ENCODE assay signal across 11 mouse cellular contexts in genomic region chr2:170330466-170330865, GRCm38 (mm10).
DNase-seq lines count a peak whose midpoint lies in the region; ATAC-seq lines count a peak whose summit lies in the region.
"Had no signal": no experiment of that assay in that cellular context is flagged by ENCODE, and none has a peak within 500 bp of the region (broad histone marks: within the 10 kb centered on the region; RNA-seq: fewer than 3 reads in every experiment).

No protein-coding gene starts in this region.

- no peaks in the 10 kb centered on the region for H3K36me3 ChIP-seq in embryonic facial prominence, embryonic 12.5 days
- no peaks in the 10 kb centered on the region for H3K36me3 ChIP-seq in embryonic facial prominence, embryonic 10.5 days (replicated peaks)
- H3K36me3 ChIP-seq in heart, embryonic 15.5 days, result no peaks in the 10 kb centered on the region
- H3K36me3 ChIP-seq in liver, embryonic 16.5 days (ENCODE audit: control insufficient read depth, insufficient read depth), result no peaks in the 10 kb centered on the region
- H3K36me3 ChIP-seq: forebrain, embryonic 15.5 days had no signal

- no peaks in the 10 kb centered on the region for H3K9me3 ChIP-seq in embryonic facial prominence, embryonic 12.5 days
- H3K9me3 ChIP-seq in embryonic facial prominence, embryonic 10.5 days, result no peaks in the 10 kb centered on the region
- no peaks in the 10 kb centered on the region for H3K9me3 ChIP-seq in heart, embryonic 15.5 days (replicated peaks)
- H3K9me3 ChIP-seq in liver, embryonic 16.5 days (replicated peaks; ENCODE audit: control insufficient read depth, low read length), result no peaks in the 10 kb centered on the region
- H3K9me3 ChIP-seq: forebrain, embryonic 15.5 days had no signal

- no peaks in the 10 kb centered on the region for H3K4me1 ChIP-seq in embryonic facial prominence, embryonic 12.5 days
- peaks cover 21% of the 10 kb centered on the region; the same call in 1 of the 2 replicates for H3K4me1 ChIP-seq in embryonic facial prominence, embryonic 10.5 days
- H3K4me1 ChIP-seq in heart, embryonic 15.5 days (replicated peaks), result peaks cover 3% of the 10 kb centered on the region; the same call in 1 of the 2 replicates
- H3K4me1 ChIP-seq in liver, embryonic 16.5 days (ENCODE audit: control insufficient read depth, low read depth, low read length), result no peaks in the 10 kb centered on the region; the same call in 1 of the 2 replicates
- H3K4me1 ChIP-seq: forebrain, embryonic 15.5 days had no signal

- DNase-seq in embryonic facial prominence, embryonic 10.5 days (ENCODE audit: low spot score), result no peak
- peak; percentile 57 for DNase-seq in gastrocnemius, postnatal 10 days
- DNase-seq in ovary, postnatal 36 days (ENCODE audit: low spot score), result no peak
- DNase-seq in spleen, adult 12 weeks (ENCODE audit: low spot score), result no peak
- no peak for DNase-seq in kidney, postnatal 14 days
- DNase-seq: B cell, adult 2 months; cerebellum, adult 11 months had no signal

- WGBS in embryonic facial prominence, embryonic 12.5 days, result 68% methylated on average over 8 of the region's 8 CpGs
- WGBS in embryonic facial prominence, embryonic 10.5 days, result 76% methylated on average over 8 of the region's 8 CpGs
- 42% methylated on average over 8 of the region's 8 CpGs for WGBS in heart, embryonic 15.5 days
- 52% methylated on average over 8 of the region's 8 CpGs for WGBS in liver, embryonic 16.5 days (ENCODE audit: insufficient replicate concordance)

- 0 out of 2 replicates have a peak, but pooled peaks have one; percentile 15 for ATAC-seq in embryonic facial prominence, embryonic 12.5 days (ENCODE audit: insufficient number of reproducible peaks, insufficient read depth, low FRiP score, low TSS enrichment)
- peak; percentile 65; the same call in 1 of the 2 replicates for ATAC-seq in heart, embryonic 15.5 days (replicated peaks; ENCODE audit: insufficient number of reproducible peaks, insufficient read depth, low FRiP score, low read depth)
- ATAC-seq in liver, embryonic 16.5 days (ENCODE audit: low read depth), result no peak
- ATAC-seq: forebrain, embryonic 15.5 days had no signal

- H3K4me3 ChIP-seq in embryonic facial prominence, embryonic 12.5 days, result no peak overlapping the region
- H3K4me3 ChIP-seq in embryonic facial prominence, embryonic 10.5 days, result no peak overlapping the region
- H3K4me3 ChIP-seq in heart, embryonic 15.5 days, result no peak overlapping the region
- no peak overlapping the region for H3K4me3 ChIP-seq in liver, embryonic 16.5 days (ENCODE audit: low read depth, low read length)
- H3K4me3 ChIP-seq: forebrain, embryonic 15.5 days had no signal

- H3K27me3 ChIP-seq in embryonic facial prominence, embryonic 12.5 days, result no peaks in the 10 kb centered on the region
- 0 out of 2 replicates have a peak, but pooled peaks cover 9% of the 10 kb centered on the region for H3K27me3 ChIP-seq in embryonic facial prominence, embryonic 10.5 days (replicated peaks; ENCODE audit: low read depth, poor library complexity, severe bottlenecking)
- peaks cover 3% of the 10 kb centered on the region; the same call in 1 of the 2 replicates for H3K27me3 ChIP-seq in heart, embryonic 15.5 days
- no peaks in the 10 kb centered on the region for H3K27me3 ChIP-seq in liver, embryonic 16.5 days (ENCODE audit: control insufficient read depth, insufficient read depth, low read depth, low read length)
- H3K27me3 ChIP-seq: forebrain, embryonic 15.5 days had no signal

- no peak overlapping the region for H3K4me2 ChIP-seq in embryonic facial prominence, embryonic 12.5 days (replicated peaks)
- no peak overlapping the region for H3K4me2 ChIP-seq in heart, embryonic 15.5 days
- H3K4me2 ChIP-seq in liver, embryonic 16.5 days (ENCODE audit: low read depth, low read length), result no peak overlapping the region
- H3K4me2 ChIP-seq: forebrain, embryonic 15.5 days had no signal

- no peak overlapping the region for H3K9ac ChIP-seq in embryonic facial prominence, embryonic 12.5 days
- H3K9ac ChIP-seq in heart, embryonic 15.5 days, result no peak overlapping the region
- H3K9ac ChIP-seq in liver, embryonic 16.5 days (ENCODE audit: low read depth, low read length), result no peak overlapping the region
- H3K9ac ChIP-seq: forebrain, embryonic 15.5 days had no signal

- no peak overlapping the region for H3K27ac ChIP-seq in embryonic facial prominence, embryonic 12.5 days
- no peak overlapping the region for H3K27ac ChIP-seq in embryonic facial prominence, embryonic 10.5 days (replicated peaks)
- peak overlapping the region; percentile 49 for H3K27ac ChIP-seq in heart, embryonic 15.5 days
- peak overlapping the region; percentile 7; the same call in 1 of the 2 replicates for H3K27ac ChIP-seq in liver, embryonic 16.5 days (ENCODE audit: low read length)
- H3K27ac ChIP-seq: forebrain, embryonic 15.5 days had no signal

Comparison
In these comparisons a context has a peak if more than half of its experiments do, and no peak if none do; other contexts are left out.
1. H3K27ac ChIP-seq: peak in heart, embryonic 15.5 days (single experiment) and liver, embryonic 16.5 days (single experiment); none in embryonic facial prominence, embryonic 12.5 days (single experiment) and embryonic facial prominence, embryonic 10.5 days (single experiment).